Mouse (Mus musculus) urinary bladder, postnatal 10 days (tissue): ENCODE results near the gene Thy1.
A peak's percentile ranks its signal among the peaks of the same experiment; 100 is the strongest.

ENCODE experiments used
- DNase-seq: peaks from one replicate; pipeline ENCODE4 v3.0.0; 2022; ENCODE audit warnings: low spot score

Thy1 gene

GRCm38 (mm10) chr9:44033957-44034727 lies 9.0 kb upstream of the Thy1 start:
- DNase-seq: no peak

GRCm38 (mm10) chr9:44037106-44037505 lies 6.1 kb upstream of the Thy1 start:
- DNase-seq: no peak

GRCm38 (mm10) chr9:44041511-44042395 lies 1.4 kb upstream of the Thy1 start:
- DNase-seq: no peak

GRCm38 (mm10) chr9:44042396-44042680 lies 846 bp upstream of the Thy1 start:
- no peak for DNase-seq

GRCm38 (mm10) chr9:44043708-44044425 lies 683 bp downstream of the Thy1 start:
- DNase-seq: no peak

GRCm38 (mm10) chr9:44044426-44045157 lies 1.4 kb downstream of the Thy1 start:
- no peak for DNase-seq

- DNase-seq: no peak
These were observed 2.1 kb downstream of the Thy1 start for GRCm38 (mm10) chr9:44045158-44045883.

- no peak for DNase-seq
These were observed 2.7 kb downstream of the Thy1 start for GRCm38 (mm10) chr9:44045884-44046272.

GRCm38 (mm10) chr9:44046426-44046825 lies 3.2 kb downstream of the Thy1 start:
- no peak for DNase-seq

GRCm38 (mm10) chr9:44047071-44047470 lies 3.9 kb downstream of the Thy1 start:
- no peak for DNase-seq

GRCm38 (mm10) chr9:44047571-44048490 lies 4.6 kb downstream of the Thy1 start:
- DNase-seq: no peak

GRCm38 (mm10) chr9:44048541-44049380 lies 5.6 kb downstream of the Thy1 start:
- DNase-seq: no peak

- DNase-seq: no peak
These were observed 6.4 kb downstream of the Thy1 start for GRCm38 (mm10) chr9:44049381-44050165.

GRCm38 (mm10) chr9:44052855-44053254 lies 9.7 kb downstream of the Thy1 start:
- no peak for DNase-seq

GRCm38 (mm10) chr9:44053936-44054335 lies 10.8 kb downstream of the Thy1 start:
- no peak for DNase-seq

- DNase-seq: no peak
These were observed 15.4 kb downstream of the Thy1 start for GRCm38 (mm10) chr9:44058606-44059005.

GRCm38 (mm10) chr9:44065177-44065576 lies 22.0 kb downstream of the Thy1 start:
- no peak for DNase-seq

GRCm38 (mm10) chr9:44066785-44067225 lies 23.6 kb downstream of the Thy1 start, which contains the start of gene Usp2:
Usp2 (plus strand) TSS chr9:44067021.
- DNase-seq: peak; percentile 99
